Mouse (Mus musculus): ENCODE measurements around the gene Atp5e.

The Atp5e gene

GRCm38 (mm10) chr2:174446492-174446891 is 17.4 kb downstream of the Atp5e start:
- no peak for DNase-seq

DNA sequence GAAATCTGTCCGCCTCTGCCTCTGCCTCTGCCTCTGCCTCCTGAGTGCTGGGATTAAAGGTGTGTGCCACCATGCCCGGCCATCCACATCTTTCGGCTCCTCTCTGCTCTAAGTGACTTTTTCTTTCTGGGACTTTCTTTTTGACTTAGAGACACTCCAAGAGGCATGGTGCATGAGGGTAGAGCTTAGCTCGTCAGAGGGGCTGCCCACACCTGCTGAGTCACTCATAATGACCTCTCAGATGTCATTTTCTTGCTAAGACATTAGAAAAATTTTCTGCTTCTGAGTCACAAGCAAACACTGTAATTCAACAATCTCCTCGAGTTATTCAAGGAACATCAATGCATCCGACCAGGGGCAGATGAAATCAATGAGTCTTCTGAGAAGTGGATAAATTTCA is 18.9 kb downstream of the Atp5e start:
- DNase-seq = no peak

DNA sequence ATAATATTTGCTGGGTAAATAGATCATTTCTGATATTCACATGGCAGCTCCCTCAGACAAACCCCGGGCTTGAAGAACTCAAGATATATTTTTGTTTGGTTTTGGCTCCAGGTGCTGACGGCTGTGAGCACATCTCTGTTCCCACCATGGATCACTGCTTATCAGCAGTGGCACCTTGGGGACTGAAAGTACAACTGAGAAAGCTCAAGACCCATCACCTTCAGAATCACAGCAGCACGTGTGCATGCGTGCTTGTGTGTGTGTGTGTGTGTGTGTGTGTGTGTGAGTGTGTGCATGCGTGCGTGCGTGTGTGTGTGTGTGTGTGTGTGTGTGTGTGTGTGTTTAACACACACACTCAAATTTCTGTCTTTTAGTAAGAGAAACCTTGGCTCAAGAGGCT is 19.5 kb downstream of the Atp5e start:
- no peak for DNase-seq

GRCm38 (mm10) chr2:174443046-174443445 is 20.9 kb downstream of the Atp5e start:
- no peak for DNase-seq

- peak in 1 of 2 experiments; percentile 32 for DNase-seq
Observed at GRCm38 (mm10) chr2:174442460-174442859, 21.4 kb downstream of the Atp5e start.

GRCm38 (mm10) chr2:174441898-174442297 is 22.0 kb downstream of the Atp5e start:
- DNase-seq = no peak

GRCm38 (mm10) chr2:174439961-174440360 is 23.9 kb downstream of the Atp5e start:
- DNase-seq = no peak

DNA sequence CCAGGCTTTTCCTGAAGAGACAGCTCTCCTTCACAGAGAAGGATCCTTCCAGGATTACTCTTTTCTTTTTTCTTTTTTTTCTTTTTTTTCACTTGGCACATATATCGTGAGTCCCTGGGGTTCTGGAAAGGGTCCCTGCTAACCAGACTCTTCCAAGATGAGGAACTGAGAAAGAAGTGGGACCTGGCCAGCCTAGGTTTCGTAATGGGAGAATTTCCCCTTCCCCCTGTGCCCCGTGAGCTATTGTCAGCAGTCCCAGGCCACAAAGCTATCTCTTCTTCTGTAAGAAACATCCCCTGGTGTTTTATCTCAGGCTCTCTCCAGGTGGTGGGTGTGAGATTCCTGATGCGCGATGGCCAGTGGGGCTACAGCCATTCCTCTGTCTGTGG is 24.5 kb downstream of the Atp5e start:
- no peak for DNase-seq

GRCm38 (mm10) chr2:174438737-174439449 is 25.0 kb downstream of the Atp5e start, which contains the start of gene Ctsz:
Gene Ctsz, minus strand, starts transcription at chr2:174439039.
- DNase-seq = peak; percentile 74 to 75

GRCm38 (mm10) chr2:174438181-174438580 is 25.7 kb downstream of the Atp5e start:
- no peak for DNase-seq

GRCm38 (mm10) chr2:174437697-174437982 is 26.3 kb downstream of the Atp5e start:
- no peak for DNase-seq

DNA sequence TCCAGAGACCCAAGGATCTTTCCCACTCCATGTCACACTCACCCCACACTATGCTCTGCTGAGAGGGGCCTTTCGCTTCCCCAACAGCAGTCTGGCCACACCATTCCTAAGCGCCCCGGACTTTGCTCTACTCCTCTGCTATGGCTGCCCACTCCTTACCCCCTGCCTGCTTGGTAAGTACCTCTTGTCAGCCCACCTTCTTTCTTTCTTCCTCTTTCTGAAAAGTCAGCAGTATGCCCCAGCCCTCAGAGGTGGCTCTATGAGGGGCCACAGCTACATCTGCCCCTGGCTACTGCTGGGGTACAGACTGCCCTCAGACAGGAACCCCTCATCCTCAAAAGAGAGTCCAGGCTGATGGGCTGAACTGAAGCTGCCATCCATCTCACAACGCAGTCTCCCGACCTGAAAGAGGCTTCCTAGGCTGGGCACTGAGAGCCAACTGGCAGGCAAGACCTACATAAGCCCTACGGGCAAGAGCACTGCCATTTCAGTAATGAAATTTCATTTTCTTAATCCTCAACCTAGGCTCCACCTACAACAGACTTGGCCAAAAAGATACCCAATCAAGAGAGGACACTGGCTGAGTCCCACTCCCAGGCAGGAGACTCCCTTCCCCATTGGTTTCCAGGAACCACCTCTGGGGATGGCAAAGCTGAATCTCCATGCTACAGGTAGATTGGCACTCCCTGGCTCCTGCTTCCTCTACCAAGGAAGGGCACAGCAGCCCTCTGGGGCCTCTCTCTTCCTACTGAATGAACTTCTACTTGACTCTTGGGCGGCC is 26.8 kb downstream of the Atp5e start:
- no peak for DNase-seq

GRCm38 (mm10) chr2:174436076-174436701 is 27.7 kb downstream of the Atp5e start:
- DNase-seq = no peak

DNA sequence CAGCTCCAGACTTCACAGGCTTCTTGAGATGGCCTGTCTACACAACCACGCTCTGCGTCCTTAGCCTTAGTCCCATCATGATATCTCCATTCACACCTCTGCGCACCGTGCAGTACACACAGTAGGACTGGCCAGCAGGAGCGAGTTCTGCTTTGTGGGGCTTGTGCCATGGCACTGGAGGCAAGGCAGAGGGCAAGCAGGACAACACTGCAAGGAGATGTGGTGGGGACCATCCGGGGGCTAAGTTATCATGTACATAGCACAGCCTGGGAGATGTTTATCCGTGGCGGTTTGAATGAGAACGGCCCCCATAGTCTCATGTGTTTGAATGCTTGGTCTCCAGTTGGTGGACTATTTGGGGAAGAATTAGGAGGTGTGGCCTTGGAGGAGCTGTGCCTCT is 29.0 kb downstream of the Atp5e start:
- no peak for DNase-seq

GRCm38 (mm10) chr2:174428996-174429591 is 34.8 kb downstream of the Atp5e start:
- DNase-seq = no peak

GRCm38 (mm10) chr2:174428076-174428835 is 35.6 kb downstream of the Atp5e start:
- DNase-seq = no peak

DNA sequence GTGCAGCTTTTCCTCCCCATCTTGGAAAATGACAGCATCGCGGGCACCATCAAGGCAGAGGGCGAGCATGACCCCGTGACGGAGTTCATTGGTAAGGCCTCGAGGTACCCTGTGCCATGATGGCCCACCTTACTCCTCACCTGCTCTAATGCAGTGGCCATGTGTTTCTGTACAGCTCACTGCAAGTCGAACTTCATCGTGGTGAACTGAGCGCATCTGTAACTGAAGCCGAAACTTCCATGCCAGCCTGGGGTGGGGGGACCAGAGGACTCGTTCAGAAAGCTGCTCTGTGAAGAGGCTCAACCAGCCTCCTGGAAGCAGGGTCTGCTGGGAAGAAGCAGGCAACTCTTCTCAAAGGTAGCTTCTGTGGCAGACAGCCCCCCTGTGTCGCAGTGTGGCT is 37.0 kb downstream of the Atp5e start:
- DNase-seq = no peak

GRCm38 (mm10) chr2:174424301-174425085 is 39.4 kb downstream of the Atp5e start:
- DNase-seq = no peak

GRCm38 (mm10) chr2:174421107-174421506 is 42.8 kb downstream of the Atp5e start:
- DNase-seq = no peak

GRCm38 (mm10) chr2:174415731-174416310 is 48.1 kb downstream of the Atp5e start, which contains the start of gene Nelfcd:
Gene Nelfcd, plus strand, starts transcription at chr2:174415804.
- peak; percentile 94 to 95 for DNase-seq

- DNase-seq = no peak
Observed at GRCm38 (mm10) chr2:174415001-174415730, 48.7 kb downstream of the Atp5e start.

Data from thymus, postnatal 36 days (tissue).